Mouse (Mus musculus) gastrocnemius, postnatal 25 days (tissue): Measurements from ENCODE around the gene Celf3. TPM values are rescaled to one million over a fixed set of nuclear protein-coding genes. Genes with fewer than 3 reads are reported as not detected.

Source experiments
- DNase-seq: peaks from one replicate; pipeline ENCODE4 v3.0.0; 2022
- total RNA-seq, 2 experiments: library from RNA; stranded (reverse); gene quantifications; 1 replicate in 1 of 2; 2 replicates in 1 of 2; pipeline ENCODE4 v1.2.3; 2021

Celf3 gene
- total RNA-seq, 2 experiments from 2014 or later, result not detected

- DNase-seq, result no peak
Observed at GRCm38 (mm10) chr3:94480291-94480884, 2.3 kb downstream of the Celf3 start, which contains the start of gene Riiad1. TSS of gene Riiad1 (minus strand) at chr3:94480341.

GRCm38 (mm10) chr3:94481429-94481828, 3.3 kb downstream of the Celf3 start:
- DNase-seq, result peak; percentile 33

- peak; percentile 31 for DNase-seq
Observed at GRCm38 (mm10) chr3:94482764-94483385, 4.8 kb downstream of the Celf3 start.

GRCm38 (mm10) chr3:94483790-94484439, 5.8 kb downstream of the Celf3 start:
- no peak for DNase-seq

GRCm38 (mm10) chr3:94485922-94486321, 7.8 kb downstream of the Celf3 start:
- no peak for DNase-seq

- DNase-seq, result no peak
Observed at GRCm38 (mm10) chr3:94487581-94487980, 9.5 kb downstream of the Celf3 start.

- no peak for DNase-seq
Observed at GRCm38 (mm10) chr3:94497162-94497561, 19.1 kb downstream of the Celf3 start.

- DNase-seq, result no peak
Observed at GRCm38 (mm10) chr3:94502243-94502642, 24.1 kb downstream of the Celf3 start.

- no peak for DNase-seq
Observed at GRCm38 (mm10) chr3:94506664-94507063, 28.6 kb downstream of the Celf3 start.

- DNase-seq, result no peak
Observed at GRCm38 (mm10) chr3:94526731-94527130, 48.6 kb downstream of the Celf3 start.

GRCm38 (mm10) chr3:94533968-94534367, 55.9 kb downstream of the Celf3 start:
- DNase-seq, result no peak

GRCm38 (mm10) chr3:94537187-94537586, 59.1 kb downstream of the Celf3 start:
- no peak for DNase-seq

Other genes starting within 250 kb of the Celf3 start
- gene Gm4778, start 214.3 kb upstream of the Celf3 start, total RNA-seq, result not detected
- 1 to 10 TPM; 8.1 to 8.2 TPM for gene Them4, start 168.2 kb upstream of the Celf3 start, total RNA-seq
- under 1 TPM in 1 of 2 experiments, not detected in 1; 0.28 TPM for gene Them5, start 136.2 kb upstream of the Celf3 start, total RNA-seq
- gene C2cd4d, start 115.9 kb upstream of the Celf3 start, total RNA-seq, result not detected
- gene Rorc, start 105.5 kb upstream of the Celf3 start, total RNA-seq, result 10 to 100 TPM; 43.8 to 52.8 TPM
- under 1 TPM; 0.11 to 0.13 TPM for gene Lingo4, start 79.8 kb upstream of the Celf3 start, total RNA-seq
- gene Tdrkh, start 65.0 kb upstream of the Celf3 start, total RNA-seq, result 1 to 10 TPM; 1.5 to 2.0 TPM
- gene Mrpl9, start 35.0 kb upstream of the Celf3 start, total RNA-seq, result 10 to 100 TPM; 35.6 to 39.1 TPM
- not detected for gene Oaz3, start 34.4 kb upstream of the Celf3 start, total RNA-seq
- 1 to 10 TPM; 4.6 to 4.9 TPM for gene Riiad1, start 2.0 kb downstream of the Celf3 start, total RNA-seq
- gene Snx27, start 104.4 kb downstream of the Celf3 start, total RNA-seq, result 10 to 100 TPM; 25.6 to 27.1 TPM
- not detected for gene Gm10972, start 164.8 kb downstream of the Celf3 start, total RNA-seq
- under 1 TPM; 0.59 to 0.87 TPM for gene Tuft1, start 180.6 kb downstream of the Celf3 start, total RNA-seq
- gene Selenbp2, start 215.3 kb downstream of the Celf3 start, total RNA-seq, result 1 to 10 TPM; 1.5 to 2.8 TPM